Mouse (Mus musculus): Measurements from ENCODE around the gene Slc8a2. TPM values are rescaled to one million over a fixed set of nuclear protein-coding genes. Genes with fewer than 3 reads are reported as not detected.

The Slc8a2 gene
- total RNA-seq (2021) = 2.8 and 3.3 TPM in 2 replicates
- long read RNA-seq = 0 reads

DNA sequence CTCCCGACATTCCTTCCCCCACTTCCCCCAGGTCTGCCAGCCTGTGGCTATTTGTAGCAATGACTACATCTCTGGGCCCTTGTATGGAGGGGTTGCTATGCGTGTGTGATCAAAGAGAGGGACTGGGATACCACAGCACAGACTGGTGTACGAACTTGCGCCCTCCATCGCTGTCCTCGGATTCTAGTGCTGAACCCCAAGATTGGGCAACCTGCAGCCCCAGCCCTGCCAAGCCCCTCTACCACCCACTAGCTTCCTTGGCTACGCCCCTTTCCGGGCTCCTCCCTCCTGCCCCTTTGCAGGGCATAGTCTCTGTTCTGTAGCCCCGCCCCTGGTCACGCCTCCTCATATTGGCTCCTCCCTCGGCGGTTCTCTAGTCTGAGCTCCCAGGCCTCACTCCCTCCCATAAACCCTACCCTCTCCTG, at the start of gene Slc8a2:
TSS of gene Slc8a2 (plus strand) at position 406 of the 425 bp plus-strand sequence.
- peak; percentile 69 for DNase-seq

GRCm38 (mm10) chr7:16079947-16080346, 49.7 kb upstream of the Slc8a2 start:
- DNase-seq = no peak

DNA sequence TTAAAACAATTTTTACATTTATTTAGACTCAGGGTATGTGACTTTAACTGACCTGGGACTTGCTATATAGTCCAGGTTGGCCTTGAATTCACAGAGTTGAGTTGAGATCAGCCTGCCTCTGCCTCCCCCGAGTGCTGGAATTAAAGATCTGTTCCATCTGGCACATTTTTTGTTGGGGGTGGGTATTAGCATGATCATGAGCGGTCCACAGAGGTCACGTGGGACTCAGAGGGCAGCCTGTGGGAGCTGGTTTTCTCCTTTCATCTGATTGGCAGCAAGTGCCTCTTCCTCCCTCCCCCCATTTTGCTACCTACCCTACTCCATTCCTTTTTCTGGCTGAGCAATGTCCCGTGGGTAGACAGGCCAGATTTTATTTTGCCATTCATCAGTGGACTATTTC, 49.0 kb upstream of the Slc8a2 start:
- no peak for DNase-seq

DNA sequence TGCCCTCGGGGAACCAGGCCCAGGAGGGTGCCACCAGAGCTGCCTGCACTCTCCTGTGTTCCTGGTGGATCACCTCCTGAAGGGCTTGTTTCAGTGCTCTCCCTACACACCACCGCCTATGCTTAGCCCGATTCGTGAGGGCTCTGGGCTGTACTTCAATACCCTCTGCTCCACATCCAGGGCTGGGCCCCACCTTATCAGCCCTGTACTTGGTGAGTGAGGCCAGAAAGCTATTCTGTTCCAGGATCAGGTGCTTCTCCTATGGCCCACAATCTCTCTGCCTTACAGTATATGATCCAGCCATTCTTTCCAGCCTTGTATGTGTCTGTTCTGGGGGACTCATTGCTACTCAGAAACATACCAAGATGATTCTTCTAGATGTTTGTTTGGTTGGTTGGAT, 46.3 kb upstream of the Slc8a2 start:
- no peak for DNase-seq

- DNase-seq = no peak
Measured at GRCm38 (mm10) chr7:16087587-16087986, 42.0 kb upstream of the Slc8a2 start.

DNA sequence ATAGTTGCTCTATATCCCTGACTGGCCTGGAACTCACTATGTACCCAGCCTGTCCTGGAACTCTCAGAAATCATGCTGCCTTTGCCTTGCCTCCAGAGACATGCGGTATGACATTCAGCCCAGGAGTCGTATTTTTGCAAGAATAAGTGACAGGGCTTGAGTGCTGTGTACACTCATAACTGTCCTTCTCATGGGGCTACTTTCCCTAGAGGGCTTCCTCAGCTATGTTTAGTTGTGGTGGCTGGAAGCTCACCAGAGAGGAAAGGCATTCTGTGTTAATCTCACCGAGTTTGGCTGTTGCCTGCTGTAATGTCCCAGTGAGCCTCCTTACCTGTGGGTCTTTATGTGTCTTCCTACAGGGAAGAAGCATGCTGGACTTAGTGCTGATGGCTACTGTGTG, 35.0 kb upstream of the Slc8a2 start:
- no peak for DNase-seq

DNA sequence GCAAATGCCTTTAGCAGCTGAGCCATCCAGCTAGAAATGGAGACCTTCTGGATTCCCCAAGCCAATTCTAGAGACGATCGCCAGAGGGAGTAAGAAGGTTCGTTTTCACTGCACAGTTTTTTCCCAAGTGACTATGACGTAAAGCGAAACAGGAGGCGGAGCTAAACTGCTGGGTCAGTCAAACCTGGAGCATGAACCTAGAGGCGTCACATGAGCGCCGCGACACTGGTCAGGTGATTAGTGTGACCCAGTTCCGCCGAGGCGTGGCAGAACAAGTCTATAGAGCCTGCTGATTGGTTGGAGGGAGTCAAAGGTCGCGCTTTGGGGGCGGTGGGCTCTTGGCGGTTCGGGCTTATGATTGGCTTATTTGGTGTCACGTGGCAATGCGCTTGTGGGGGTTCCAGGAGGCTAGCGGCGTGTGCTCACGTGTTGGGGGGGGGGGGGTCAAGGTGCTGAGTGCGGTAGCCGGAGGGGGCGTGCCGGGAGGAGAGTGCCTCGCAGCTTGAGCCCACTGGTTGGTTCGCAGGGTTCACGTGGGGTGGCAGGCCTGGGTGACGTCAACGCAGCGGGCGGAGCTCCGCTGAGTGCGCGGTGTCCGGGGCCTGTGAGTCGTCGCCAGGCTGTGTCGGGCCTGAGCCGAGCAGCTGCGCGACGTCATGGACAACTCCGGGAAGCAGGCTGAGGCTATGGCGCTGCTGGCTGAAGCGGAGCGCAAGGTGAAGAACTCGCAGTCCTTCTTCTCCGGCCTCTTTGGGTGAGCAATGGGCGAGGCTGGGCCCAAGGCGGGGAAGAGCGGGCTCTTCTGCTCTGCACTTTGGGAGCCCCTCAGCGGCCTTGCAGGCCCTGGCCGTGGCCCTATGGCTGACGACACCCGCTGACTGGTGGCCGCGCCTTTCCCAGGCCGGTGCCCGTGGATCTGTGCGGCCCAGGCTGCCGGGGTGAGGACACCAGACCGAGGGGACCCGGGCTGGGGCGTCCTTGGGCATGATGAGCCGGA, 31.3 kb upstream of the Slc8a2 start, which contains the start of gene Napa:
TSS of gene Napa (plus strand) at position 438 of the 997 bp plus-strand sequence.
- peak; percentile 99 for DNase-seq

DNA sequence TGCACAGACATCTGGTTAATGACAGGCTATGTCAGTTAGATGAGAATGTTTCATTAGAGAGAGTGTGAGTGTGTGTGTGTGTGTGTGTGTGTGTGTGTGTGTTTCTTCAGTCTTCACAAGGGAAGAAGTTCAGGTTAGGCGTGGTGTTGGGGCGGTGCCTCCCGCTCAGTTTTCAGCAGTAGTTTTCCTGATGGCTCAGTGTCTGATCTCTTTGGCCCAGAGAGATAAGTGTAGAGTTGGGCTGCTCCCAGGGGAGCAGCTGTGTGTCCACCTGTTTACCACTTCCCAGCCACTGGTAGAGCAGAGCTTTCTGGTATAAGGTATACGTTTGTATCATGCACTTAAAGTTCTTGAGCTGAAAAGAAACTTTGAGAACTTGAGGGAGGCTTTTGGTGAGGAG, 29.7 kb upstream of the Slc8a2 start:
- DNase-seq = no peak

GRCm38 (mm10) chr7:16101081-16101480, 28.5 kb upstream of the Slc8a2 start:
- DNase-seq = no peak

GRCm38 (mm10) chr7:16101726-16102475, 27.7 kb upstream of the Slc8a2 start:
- DNase-seq = no peak

DNA sequence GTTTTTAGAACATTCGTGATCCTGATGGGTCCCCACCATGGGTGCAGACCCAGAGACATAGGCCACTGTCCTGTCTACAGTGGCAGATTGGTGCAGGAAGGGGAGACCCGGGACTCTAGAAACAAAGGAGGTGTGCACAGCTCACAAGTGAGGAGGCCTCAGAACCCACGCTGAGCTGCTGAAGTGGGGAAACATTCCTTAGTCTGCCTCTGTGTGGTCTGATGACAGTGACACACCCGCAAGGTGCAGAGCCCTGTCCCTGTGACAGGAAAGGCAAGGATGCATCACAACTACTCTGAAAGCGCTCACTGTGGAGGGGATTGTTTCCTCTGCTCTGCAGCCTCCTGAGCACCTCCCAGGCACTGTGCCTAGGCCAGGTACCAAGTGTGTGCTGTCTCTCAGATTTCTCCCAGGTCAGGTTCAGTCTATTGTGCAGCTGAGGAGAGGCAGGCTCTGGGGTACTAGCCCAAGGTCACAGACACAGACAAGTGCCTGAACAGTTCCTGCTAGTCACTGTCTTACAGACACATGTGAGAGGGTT, 26.9 kb upstream of the Slc8a2 start:
- DNase-seq = no peak

- no peak for DNase-seq
Measured at GRCm38 (mm10) chr7:16103760-16104159, 25.9 kb upstream of the Slc8a2 start.

- DNase-seq = no peak
Measured at GRCm38 (mm10) chr7:16104611-16105388, 24.8 kb upstream of the Slc8a2 start.

DNA sequence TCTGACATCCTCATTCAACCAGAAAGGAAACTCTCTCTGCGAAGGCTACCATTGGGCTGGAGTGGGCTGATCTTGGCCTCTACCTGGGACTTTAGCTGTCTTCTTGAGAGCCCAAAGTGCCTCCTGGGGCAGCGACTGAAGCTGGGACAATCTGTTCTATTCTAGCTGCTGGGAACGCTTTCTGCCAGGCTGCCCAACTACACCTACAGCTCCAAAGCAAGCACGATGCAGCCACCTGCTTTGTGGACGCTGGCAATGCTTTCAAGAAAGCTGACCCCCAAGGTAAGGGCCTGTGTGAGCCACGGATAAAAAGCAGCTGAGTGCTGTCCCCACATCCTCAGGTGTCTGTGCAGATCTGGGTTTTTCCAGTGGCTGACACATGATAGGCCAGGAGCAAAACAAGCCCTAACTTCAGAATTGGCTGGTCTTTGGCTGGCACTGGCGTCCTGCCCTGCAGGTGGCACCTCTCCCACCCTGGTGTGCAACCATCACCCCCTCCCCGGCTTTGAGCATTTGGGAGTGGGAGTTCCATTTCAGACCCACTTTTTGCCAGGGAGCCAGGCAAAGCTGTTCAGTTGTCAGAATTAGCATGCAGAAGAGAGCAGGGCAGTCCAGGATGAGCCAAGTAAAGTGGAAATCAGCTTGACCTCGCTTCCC, 20.6 kb upstream of the Slc8a2 start:
- DNase-seq = no peak

DNA sequence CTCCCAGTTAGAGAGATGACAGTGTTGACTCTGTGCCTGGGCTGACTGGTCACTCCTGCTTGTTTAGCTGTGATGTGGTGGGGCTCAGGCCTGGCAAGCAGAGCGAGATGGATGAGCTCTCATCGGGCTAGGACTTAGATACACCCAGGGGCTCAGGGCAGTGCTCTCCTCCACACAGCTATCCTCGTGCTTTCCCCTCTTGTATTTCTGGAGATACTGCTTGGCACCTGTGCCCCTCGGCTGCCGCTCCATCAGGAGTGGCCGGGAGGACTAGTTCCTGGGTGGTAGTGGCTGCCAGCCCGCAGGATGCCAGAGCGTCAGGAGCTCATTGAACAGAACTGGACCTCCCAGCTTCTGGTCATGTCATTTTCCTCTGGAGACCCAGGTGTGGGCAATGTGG, 19.5 kb upstream of the Slc8a2 start:
- no peak for DNase-seq

DNA sequence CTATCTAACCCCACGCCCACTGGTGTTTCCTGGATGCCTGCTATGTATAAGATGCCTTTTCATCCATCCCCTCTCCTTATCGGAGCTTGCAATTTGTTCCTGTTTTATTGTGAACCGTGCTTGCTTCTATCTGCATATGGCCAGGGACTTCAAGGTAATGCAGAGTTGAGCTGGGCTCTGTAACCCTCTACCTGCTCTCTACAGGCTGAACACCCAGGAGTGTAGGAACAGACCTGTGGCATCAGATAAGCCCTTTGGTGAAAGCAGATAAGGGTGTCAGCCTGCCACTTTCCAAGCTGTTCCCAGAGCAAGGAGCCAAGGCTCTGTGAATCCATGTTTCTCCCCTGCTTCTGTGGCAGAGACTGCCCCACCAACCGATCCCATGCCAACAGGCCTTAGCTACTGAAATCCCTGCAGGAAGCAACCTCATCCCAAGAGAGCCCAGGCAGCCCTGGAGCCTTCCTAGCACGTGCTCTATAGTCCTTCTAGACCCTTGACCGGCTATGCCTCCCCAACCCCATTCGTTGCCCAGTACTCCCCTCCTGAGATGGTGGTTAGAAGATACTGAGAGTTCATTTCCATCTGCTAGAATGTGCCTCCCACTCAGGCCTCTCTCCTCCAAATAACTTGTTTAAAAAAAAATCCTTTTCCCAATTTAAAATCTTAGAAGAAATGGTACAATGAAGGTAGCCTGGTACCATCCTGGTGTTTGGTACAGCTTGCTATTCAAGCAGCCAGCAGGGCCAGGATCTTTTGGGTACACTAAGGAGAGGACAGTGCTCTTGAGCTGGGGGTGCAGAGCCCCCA, 18.1 kb upstream of the Slc8a2 start:
- no peak for DNase-seq

DNA sequence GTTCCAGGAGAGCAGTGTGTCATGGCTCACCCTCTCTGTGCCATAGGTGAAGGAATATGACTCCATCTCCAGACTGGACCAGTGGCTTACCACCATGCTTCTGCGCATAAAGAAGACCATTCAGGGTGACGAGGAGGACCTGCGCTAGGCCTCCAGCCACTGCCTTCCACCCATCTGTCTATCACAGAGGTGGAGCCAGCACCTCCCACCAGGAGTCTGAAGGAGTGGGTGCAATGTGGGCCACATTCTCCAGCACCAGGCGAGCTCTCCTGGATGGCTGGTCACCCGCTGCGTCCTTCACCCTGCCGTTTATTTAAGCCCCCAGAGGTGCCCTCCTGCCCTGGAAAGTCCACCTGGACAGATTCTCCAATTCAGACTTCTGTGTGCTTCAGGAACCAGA, 13.2 kb upstream of the Slc8a2 start:
- no peak for DNase-seq

GRCm38 (mm10) chr7:16117100-16117499, 12.5 kb upstream of the Slc8a2 start:
- no peak for DNase-seq

- DNase-seq = peak; percentile 89
Measured at GRCm38 (mm10) chr7:16119569-16120261, 9.9 kb upstream of the Slc8a2 start, which contains the start of gene Kptn. TSS of gene Kptn (plus strand) at chr7:16119895.

- DNase-seq = no peak
Measured at GRCm38 (mm10) chr7:16120262-16120600, 9.4 kb upstream of the Slc8a2 start.
